Mouse (Mus musculus) lung, postnatal 0 days (tissue): ENCODE data around the gene Pvr.

ENCODE experiments used
- CTCF ChIP-seq: IDR thresholded peaks from 2 replicates; pipeline ENCODE4 v1.5.1; 2016; ENCODE audit warnings: antibody characterized with exemption, mild to moderate bottlenecking
- EP300 ChIP-seq: IDR thresholded peaks from 2 replicates; pipeline ENCODE4 v1.6.1; 2016; ENCODE audit warnings: antibody characterized with exemption, mild to moderate bottlenecking, control low read depth

- TF ChIP-seq CTCF (no peak), EP300 (no peak)
Measured at GRCm38 (mm10) chr7:19876781-19877425, 44.1 kb downstream of the Pvr start.
